Comparison of ENCODE assay signal across 11 mouse cellular contexts in the genomic region with DNA sequence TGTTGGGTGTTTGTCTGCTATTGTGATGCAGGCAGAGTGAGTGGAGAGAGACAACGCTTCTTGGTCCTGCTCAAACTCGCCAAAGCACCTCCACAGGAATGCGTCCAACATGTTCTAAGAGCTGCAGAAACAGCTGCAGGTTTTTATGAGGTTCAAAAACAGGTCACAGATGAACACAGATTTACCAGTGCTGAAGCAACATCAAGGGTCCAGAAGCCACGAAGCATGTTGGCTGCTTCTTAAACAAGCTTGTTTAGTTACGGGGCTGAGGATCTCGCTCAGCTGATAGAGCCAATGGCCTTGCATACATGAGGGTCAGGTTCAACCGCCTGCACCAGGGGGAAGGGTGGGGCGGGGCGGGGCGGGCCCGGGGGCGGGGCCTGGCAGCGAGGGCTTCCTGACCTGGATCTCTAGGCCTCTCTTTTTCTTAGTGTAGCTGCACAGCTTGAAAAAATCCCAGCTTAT. TPM values are rescaled to one million over a fixed set of nuclear protein-coding genes. Genes with fewer than 3 reads are reported as not detected.
A peak's percentile ranks its signal among the peaks of the same experiment; 100 is the strongest.
DNase-seq lines count a peak whose midpoint lies in the region; ATAC-seq lines count a peak whose summit lies in the region.
"Had no signal": no experiment of that assay in that cellular context is flagged by ENCODE, and none has a peak within 500 bp of the region (broad histone marks: within the 10 kb centered on the region; RNA-seq: fewer than 3 reads in every experiment).

No protein-coding gene starts in this region.

- intact Hi-C loops in left cerebral cortex, postnatal 4 days (cut with DNase I), result no loop called here

- peak; percentile 82 for ATAC-seq in kidney, embryonic 16.5 days (ENCODE audit: low FRiP score, low TSS enrichment)
- ATAC-seq in intestine, embryonic 14.5 days (replicated peaks; ENCODE audit: low FRiP score, low TSS enrichment, low read depth), result peak; percentile 83
- peak; percentile 26; the same call in 1 of the 2 replicates for ATAC-seq in megakaryocyte progenitor cell, adult 5-6 weeks (replicated peaks; ENCODE audit: poor library complexity)
- ATAC-seq: hindbrain, embryonic 16.5 days had no signal

- H3K27me3 ChIP-seq in kidney, embryonic 16.5 days (ENCODE audit: insufficient read depth, low read length), result no peaks in the 10 kb centered on the region
- no peaks in the 10 kb centered on the region for H3K27me3 ChIP-seq in intestine, embryonic 14.5 days (replicated peaks; ENCODE audit: control insufficient read depth, insufficient read depth, low read length)
- H3K27me3 ChIP-seq: megakaryocyte, embryonic 14.5 days had no signal

- 0 out of 2 replicates have a peak overlapping the region, but pooled peaks have one; percentile 23 for H3K27ac ChIP-seq in kidney, embryonic 16.5 days (ENCODE audit: low read length)
- peak overlapping the region; percentile 84 for H3K27ac ChIP-seq in intestine, embryonic 14.5 days (ENCODE audit: low read depth)

- no peaks in the 10 kb centered on the region for H3K9me3 ChIP-seq in kidney, embryonic 16.5 days (ENCODE audit: low read length)
- peaks cover 2% of the 10 kb centered on the region; the same call in 1 of the 2 replicates for H3K9me3 ChIP-seq in intestine, embryonic 14.5 days (ENCODE audit: control insufficient read depth, low read length)

- H3K4me3 ChIP-seq in kidney, embryonic 16.5 days (ENCODE audit: low read length), result no peak overlapping the region
- H3K4me3 ChIP-seq in intestine, embryonic 14.5 days (ENCODE audit: low read depth, low read length), result no peak overlapping the region
- H3K4me3 ChIP-seq: megakaryocyte, embryonic 14.5 days had no signal

- H3K4me2 ChIP-seq in kidney, embryonic 16.5 days (replicated peaks; ENCODE audit: low read depth, low read length), result peak overlapping the region; percentile 17; the same call in 1 of the 2 replicates
- no peak overlapping the region for H3K4me2 ChIP-seq in intestine, embryonic 14.5 days (ENCODE audit: low read length)

- 0 out of 2 replicates have a peak, but pooled peaks cover 5% of the 10 kb centered on the region for H3K36me3 ChIP-seq in kidney, embryonic 16.5 days (ENCODE audit: insufficient read depth, low read length)
- H3K36me3 ChIP-seq in intestine, embryonic 14.5 days (ENCODE audit: control insufficient read depth, insufficient read depth, low read length), result peaks cover 10% of the 10 kb centered on the region; the same call in 1 of the 2 replicates

- 15% methylated on average over 13 of the region's 13 CpGs for WGBS in kidney, embryonic 16.5 days
- WGBS in intestine, embryonic 14.5 days, result 12% methylated on average over 13 of the region's 13 CpGs

- 0 out of 2 replicates have a peak, but pooled peaks cover 6% of the 10 kb centered on the region for H3K4me1 ChIP-seq in kidney, embryonic 16.5 days (ENCODE audit: insufficient read depth, low read length)
- no peaks in the 10 kb centered on the region; the same call in 1 of the 2 replicates for H3K4me1 ChIP-seq in intestine, embryonic 14.5 days (replicated peaks; ENCODE audit: control insufficient read depth, insufficient read depth, low read length)

- DNase-seq in kidney, adult 9 months, result no peak
- peak; percentile 73 for DNase-seq in R1 (ENCODE audit: low read depth, low spot score)
- DNase-seq in intestine, embryonic 14.5 days (ENCODE audit: low spot score), result peak; percentile 78
- no peak for DNase-seq in right cerebral cortex, adult 18-20 months
- no peak for DNase-seq in left cerebral cortex, postnatal 4 days
- no peak for DNase-seq in cerebellum, postnatal 4 days (ENCODE audit: low spot score in 2 of 2)

- no peak overlapping the region for H3K9ac ChIP-seq in kidney, embryonic 16.5 days (replicated peaks; ENCODE audit: low read length)
- no peak overlapping the region for H3K9ac ChIP-seq in intestine, embryonic 14.5 days (ENCODE audit: low read length)

RNA-seq across cellular contexts. Expression of gene Il17d, which starts 22.0 kb away (rescaled TPM):
- 1.0 and 2.1 TPM in 2 replicates for polyA plus RNA-seq in kidney, embryonic 16.5 days (2015; fragmentation: Nextera tagmentation; extraction: Ambion mirVana)
- 4.7 and 5.4 TPM in 2 replicates for polyA plus RNA-seq in intestine, embryonic 14.5 days (2014; fragmentation: Nextera tagmentation; extraction: Ambion mirVana)
- total RNA-seq in megakaryocyte progenitor cell, adult 5-6 weeks (2015), result not detected in 2 replicates
- total RNA-seq in megakaryocyte progenitor cell, adult 5-6 weeks (2017), result 0.17 TPM in 1 of 2 replicates, not detected in the other
- 10 to 100 TPM; 20.6 to 21.6 TPM for total RNA-seq in left cerebral cortex, postnatal 4 days (2021)
- total RNA-seq: neutrophil, adult 5-6 weeks had no signal

RNA-seq across cellular contexts. Expression of gene Eef1akmt1, which starts 24.8 kb away (rescaled TPM):
- polyA plus RNA-seq in kidney, embryonic 16.5 days (2015; fragmentation: Nextera tagmentation; extraction: Ambion mirVana), result 81.1 and 88.1 TPM in 2 replicates
- 106 and 111 TPM in 2 replicates for polyA plus RNA-seq in intestine, embryonic 14.5 days (2014; fragmentation: Nextera tagmentation; extraction: Ambion mirVana)
- total RNA-seq in megakaryocyte progenitor cell, adult 5-6 weeks (2015), result 43.6 and 49.5 TPM in 2 replicates
- total RNA-seq in megakaryocyte progenitor cell, adult 5-6 weeks (2017), result 14.0 and 24.2 TPM in 2 replicates
- 10 to 100 TPM; 29.4 to 29.6 TPM for total RNA-seq in left cerebral cortex, postnatal 4 days (2021)

Comparison
In these comparisons a context has a peak if more than half of its experiments do, and no peak if none do; other contexts are left out.
1. ATAC-seq: peak in every context shown above with its lines; median percentile 83 in intestine, embryonic 14.5 days; 82 in kidney, embryonic 16.5 days; 26 in megakaryocyte progenitor cell, adult 5-6 weeks.
2. DNase-seq: peak in R1 (single experiment) and intestine, embryonic 14.5 days (single experiment); none in kidney, adult 9 months (single experiment), right cerebral cortex, adult 18-20 months (single experiment), left cerebral cortex, postnatal 4 days (single experiment) and cerebellum, postnatal 4 days (0 of 2).
3. RNA of gene Il17d, which starts 22.0 kb away (total RNA-seq): 20.6 to 21.6 TPM in left cerebral cortex, postnatal 4 days; 0.17 TPM in megakaryocyte progenitor cell, adult 5-6 weeks; every median in the first group is over 10 times any median in the second.